Mouse (Mus musculus) brain, adult 10 weeks (tissue): ENCODE measurements around the gene Atp1a4. TPM values are rescaled to one million over a fixed set of nuclear protein-coding genes. Genes with fewer than 3 reads are reported as not detected.

Experiments
- polyA plus RNA-seq: library from polyadenylated mRNA; stranded (reverse); fragments of 350-450 nt; fragmentation: Illumina TruSeq; extraction: RNeasy Lipid Tissue Mini Kit (QIAGEN cat#74804); gene quantifications from one replicate; pipeline ENCODE4 v1.2.3, GENCODE M21; 2015; ENCODE audit warnings: low read depth, low replicate concordance

Gene Atp1a4
- not detected for polyA plus RNA-seq

GRCm38 (mm10) chr1:172258314-172258713 lies at the start of gene Atp1a4:
TSS of gene Atp1a4 (minus strand) at chr1:172258414.

GRCm38 (mm10) chr1:172297611-172298537 lies 39.7 kb upstream of the Atp1a4 start, which contains the start of gene Atp1a2:
TSS of gene Atp1a2 (minus strand) at chr1:172298064.

GRCm38 (mm10) chr1:172261477-172262078 lies 3.4 kb upstream of the Atp1a4 start, which contains the start of gene Igsf8:
TSS of gene Igsf8 (plus strand) at chr1:172261641.

GRCm38 (mm10) chr1:172219451-172220406 lies 38.5 kb downstream of the Atp1a4 start, which contains the start of gene Casq1:
TSS of gene Casq1 (minus strand) at chr1:172219868.

GRCm38 (mm10) chr1:172206141-172206917 lies 51.9 kb downstream of the Atp1a4 start, which contains the start of gene Pea15a:
TSS of gene Pea15a (minus strand) at chr1:172206804.

Other genes starting within 250 kb of the Atp1a4 start
- gene Vangl2, start 230.0 kb downstream of the Atp1a4 start, polyA plus RNA-seq = 6.4 TPM
- gene Nhlh1, start 200.8 kb downstream of the Atp1a4 start, polyA plus RNA-seq = 0.42 TPM
- 128 TPM for gene Copa, start 175.9 kb downstream of the Atp1a4 start, polyA plus RNA-seq
- 56.8 TPM for gene Ncstn, start 175.6 kb downstream of the Atp1a4 start, polyA plus RNA-seq
- gene Pex19, start 131.7 kb downstream of the Atp1a4 start, polyA plus RNA-seq = 102 TPM
- 114 TPM for gene Dcaf8, start 110.3 kb downstream of the Atp1a4 start, polyA plus RNA-seq
- gene Pea15a, start 51.6 kb downstream of the Atp1a4 start, polyA plus RNA-seq = 541 TPM
- gene Casq1, start 38.5 kb downstream of the Atp1a4 start, polyA plus RNA-seq = 2.0 TPM
- 168 TPM for gene Igsf8, start 3.2 kb upstream of the Atp1a4 start, polyA plus RNA-seq
- gene Atp1a2, start 39.6 kb upstream of the Atp1a4 start, polyA plus RNA-seq = 494 TPM
- 91.1 TPM for gene Kcnj9, start 70.9 kb upstream of the Atp1a4 start, polyA plus RNA-seq
- gene Kcnj10, start 82.8 kb upstream of the Atp1a4 start, polyA plus RNA-seq = 128 TPM
- gene Pigm, start 118.1 kb upstream of the Atp1a4 start, polyA plus RNA-seq = 5.5 TPM
- gene Slamf9, start 216.9 kb upstream of the Atp1a4 start, polyA plus RNA-seq = 1.1 TPM
- 5.9 TPM for gene Igsf9, start 223.4 kb upstream of the Atp1a4 start, polyA plus RNA-seq
- gene Tagln2, start 241.6 kb upstream of the Atp1a4 start, polyA plus RNA-seq = 15.7 TPM